Mouse (Mus musculus): ENCODE data around the gene Tespa1. TPM values are rescaled to one million over a fixed set of nuclear protein-coding genes. Genes with fewer than 3 reads are reported as not detected.
"Not testable (repeated sequence)": the region's sequence is repeated elsewhere in the genome, so short reads cannot be mapped to it uniquely, and the experiment has no call there.

Gene Tespa1
- total RNA-seq, 1 experiment from 2014 or later: 40.3 TPM

- ATAC-seq (replicated peaks; ENCODE audit: insufficient number of reproducible peaks, low FRiP score, low TSS enrichment, poor library complexity, severe bottlenecking): no peak
These were observed 13.7 kb downstream of the Tespa1 start for GRCm38 (mm10) chr10:130336385-130336784.

- ATAC-seq (replicated peaks; ENCODE audit: insufficient number of reproducible peaks, low FRiP score, low TSS enrichment, poor library complexity, severe bottlenecking): no peak
These were observed 14.9 kb downstream of the Tespa1 start for GRCm38 (mm10) chr10:130337581-130337980.

GRCm38 (mm10) chr10:130340050-130340449, 17.4 kb downstream of the Tespa1 start:
- ATAC-seq (replicated peaks; ENCODE audit: insufficient number of reproducible peaks, low FRiP score, low TSS enrichment, poor library complexity, severe bottlenecking): not testable (repeated sequence)

- ATAC-seq (replicated peaks; ENCODE audit: insufficient number of reproducible peaks, low FRiP score, low TSS enrichment, poor library complexity, severe bottlenecking): no peak
These were observed 21.4 kb downstream of the Tespa1 start for GRCm38 (mm10) chr10:130344056-130344455.

- no peak for ATAC-seq (replicated peaks; ENCODE audit: insufficient number of reproducible peaks, low FRiP score, low TSS enrichment, poor library complexity, severe bottlenecking)
These were observed 40.9 kb downstream of the Tespa1 start for GRCm38 (mm10) chr10:130363438-130364164.

GRCm38 (mm10) chr10:130364766-130365165, 42.1 kb downstream of the Tespa1 start:
- ATAC-seq (replicated peaks; ENCODE audit: insufficient number of reproducible peaks, low FRiP score, low TSS enrichment, poor library complexity, severe bottlenecking): no peak

- ATAC-seq (replicated peaks; ENCODE audit: insufficient number of reproducible peaks, low FRiP score, low TSS enrichment, poor library complexity, severe bottlenecking): no peak
These were observed 45.7 kb downstream of the Tespa1 start for GRCm38 (mm10) chr10:130368384-130368783.

- no peak for ATAC-seq (replicated peaks; ENCODE audit: insufficient number of reproducible peaks, low FRiP score, low TSS enrichment, poor library complexity, severe bottlenecking)
These were observed 47.5 kb downstream of the Tespa1 start for GRCm38 (mm10) chr10:130370005-130370682.

- no peak for ATAC-seq (replicated peaks; ENCODE audit: insufficient number of reproducible peaks, low FRiP score, low TSS enrichment, poor library complexity, severe bottlenecking)
These were observed 49.0 kb downstream of the Tespa1 start for GRCm38 (mm10) chr10:130371644-130372043.

- no peak for ATAC-seq (replicated peaks; ENCODE audit: insufficient number of reproducible peaks, low FRiP score, low TSS enrichment, poor library complexity, severe bottlenecking)
These were observed 50.0 kb downstream of the Tespa1 start for GRCm38 (mm10) chr10:130372491-130373173.

- ATAC-seq (replicated peaks; ENCODE audit: insufficient number of reproducible peaks, low FRiP score, low TSS enrichment, poor library complexity, severe bottlenecking): no peak
These were observed 52.5 kb downstream of the Tespa1 start for GRCm38 (mm10) chr10:130375145-130375544.

- no peak for ATAC-seq (replicated peaks; ENCODE audit: insufficient number of reproducible peaks, low FRiP score, low TSS enrichment, poor library complexity, severe bottlenecking)
These were observed 71.6 kb downstream of the Tespa1 start, which contains the start of gene Vmn2r84 for GRCm38 (mm10) chr10:130394232-130394631. Gene Vmn2r84 (minus strand): TSS chr10:130394332.

- not testable (repeated sequence) for ATAC-seq (replicated peaks; ENCODE audit: insufficient number of reproducible peaks, low FRiP score, low TSS enrichment, poor library complexity, severe bottlenecking)
These were observed 89.6 kb downstream of the Tespa1 start for GRCm38 (mm10) chr10:130412167-130412698.

Other genes with a start within 250 kb of the Tespa1 start
- gene Olfr823, start 207.5 kb upstream of the Tespa1 start, total RNA-seq (2017): not detected in 3 replicates
- gene Olfr824, start 192.9 kb upstream of the Tespa1 start, total RNA-seq (2017): not detected in 3 replicates
- gene Olfr825, start 156.1 kb upstream of the Tespa1 start, total RNA-seq (2017): not detected in 3 replicates
- not detected in 3 replicates for gene Olfr826, start 138.7 kb upstream of the Tespa1 start, total RNA-seq (2017)
- gene Olfr827, start 108.5 kb upstream of the Tespa1 start, total RNA-seq (2017): not detected in 3 replicates
- gene Neurod4, start 42.6 kb upstream of the Tespa1 start, total RNA-seq (2017): 0.68 TPM in 1 of 3 replicates, not detected in the others
- gene Vmn2r84, start 71.5 kb downstream of the Tespa1 start, total RNA-seq (2017): 0.19 TPM in 1 of 3 replicates, not detected in the others
- not detected in 3 replicates for gene Vmn2r85, start 106.8 kb downstream of the Tespa1 start, total RNA-seq (2017)
- gene Vmn2r86, start 133.2 kb downstream of the Tespa1 start, total RNA-seq (2017): not detected in 3 replicates
- not detected in 3 replicates for gene Vmn2r87, start 174.5 kb downstream of the Tespa1 start, total RNA-seq (2017)

All from monocyte, adult 5-6 weeks (primary cell).